Mouse (Mus musculus): ENCODE data around the gene Trhr2. TPM values are rescaled to one million over a fixed set of nuclear protein-coding genes. Genes with fewer than 3 reads are reported as not detected.
A peak's percentile ranks its signal among the peaks of the same experiment; 100 is the strongest.

Trhr2 gene
- polyA plus RNA-seq, 1 experiment from 2014 or later: not detected

DNA sequence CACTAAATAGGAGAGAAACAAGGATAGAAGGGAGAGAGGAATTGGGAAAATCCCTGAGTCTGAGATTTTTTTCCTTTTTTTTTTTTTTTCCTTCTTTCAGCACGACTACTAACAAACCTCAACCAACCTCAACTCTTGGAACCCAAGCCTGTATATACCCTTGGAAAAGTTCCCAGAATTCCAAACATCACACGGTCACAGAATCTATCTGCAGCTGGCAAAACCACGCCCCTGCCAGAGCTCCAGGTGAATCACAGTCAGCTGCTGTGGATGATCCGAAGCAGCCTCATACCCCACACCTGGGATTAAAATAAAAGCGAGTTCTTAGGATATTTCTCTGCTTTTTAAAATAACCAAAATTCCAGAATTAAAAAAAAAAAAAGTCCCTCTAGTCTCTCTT is 18.2 kb downstream of the Trhr2 start:
- Histone ChIP-seq H3K4me2 (peak overlapping the region; percentile 68), H3K4me1 (replicated peaks) (peaks cover 80% of the 10 kb centered on the region), H3K27me3 (peaks cover 21% of the 10 kb centered on the region), H3K27ac (replicated peaks) (0 out of 2 replicates have a peak overlapping the region, but pooled peaks have one; percentile 25), H3K9ac (no peak overlapping the region; the same call in 1 of the 2 replicates), H3K9me3 (replicated peaks) (no peaks in the 10 kb centered on the region), H3K4me3 (replicated peaks) (no peak overlapping the region), H3K36me3 (replicated peaks) (peaks cover 28% of the 10 kb centered on the region)
- ATAC-seq (ENCODE audit: insufficient read depth): no peak
- WGBS (ENCODE audit: insufficient replicate concordance): 45% methylated on average over 5 of the region's 5 CpGs

DNA sequence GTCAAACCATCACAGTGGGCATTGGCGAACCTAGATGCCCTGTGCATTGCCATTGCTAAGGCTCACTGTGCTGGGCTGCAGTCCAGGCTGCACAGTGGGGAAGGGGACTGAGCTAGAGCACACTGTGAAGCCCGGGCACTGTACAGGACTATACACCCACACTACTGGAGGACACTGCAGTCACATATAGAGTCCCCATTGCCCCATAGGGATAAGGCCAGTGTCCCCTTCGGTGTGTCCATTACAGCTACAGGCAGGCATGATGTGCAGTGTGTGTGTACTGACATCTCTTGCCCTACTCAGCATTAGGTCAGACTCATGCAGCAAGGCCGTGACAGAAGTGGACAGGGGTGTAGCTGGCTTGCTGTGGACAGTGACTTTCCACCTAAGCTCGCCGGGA is 18.8 kb downstream of the Trhr2 start:
- H3K4me1 ChIP-seq (replicated peaks): peaks cover 83% of the 10 kb centered on the region
- peak overlapping the region; percentile 19; the same call in 1 of the 2 replicates for H3K27ac ChIP-seq (replicated peaks)
- H3K36me3 ChIP-seq (replicated peaks): peaks cover 33% of the 10 kb centered on the region
- H3K4me2 ChIP-seq: no peak overlapping the region
- ATAC-seq (ENCODE audit: insufficient read depth): 0 out of 2 replicates have a peak, but pooled peaks have one; percentile 3
- peaks cover 21% of the 10 kb centered on the region for H3K27me3 ChIP-seq
- WGBS (ENCODE audit: insufficient replicate concordance): 53% methylated on average over 6 of the region's 6 CpGs
- H3K4me3 ChIP-seq (replicated peaks): no peak overlapping the region
- H3K9ac ChIP-seq: no peak overlapping the region
- H3K9me3 ChIP-seq (replicated peaks): peaks cover 1% of the 10 kb centered on the region; the same call in 1 of the 2 replicates

DNA sequence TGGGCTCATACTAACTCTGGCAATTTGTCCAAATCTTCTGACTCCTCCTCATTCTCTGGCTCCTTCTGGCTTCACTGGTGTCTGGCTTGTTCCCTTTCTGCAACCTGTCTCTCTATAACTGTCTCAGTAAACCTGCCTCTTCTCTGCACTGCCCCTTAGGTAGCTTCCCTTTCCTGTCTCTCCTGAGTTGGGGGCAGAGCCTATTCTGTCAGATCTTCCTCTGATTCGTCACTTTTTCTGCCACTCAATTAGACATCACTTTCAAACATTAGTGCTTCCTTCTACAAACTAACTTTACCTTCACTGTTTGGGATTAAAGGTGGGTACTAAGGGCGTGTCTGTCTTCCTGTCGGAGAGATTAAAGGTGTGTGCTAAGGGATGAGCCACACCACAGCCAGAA is 19.8 kb downstream of the Trhr2 start:
- Histone ChIP-seq H3K27me3 (peaks cover 21% of the 10 kb centered on the region), H3K4me2 (no peak overlapping the region), H3K9me3 (replicated peaks) (peaks cover 12% of the 10 kb centered on the region), H3K4me1 (replicated peaks) (peaks cover 90% of the 10 kb centered on the region), H3K27ac (replicated peaks) (peak overlapping the region; percentile 45; the same call in 1 of the 2 replicates), H3K9ac (no peak overlapping the region), H3K36me3 (replicated peaks) (peaks cover 44% of the 10 kb centered on the region), H3K4me3 (replicated peaks) (no peak overlapping the region)
- ATAC-seq (ENCODE audit: insufficient read depth): no peak
- 77% methylated on average over 3 of the region's 3 CpGs for WGBS (ENCODE audit: insufficient replicate concordance)

DNA sequence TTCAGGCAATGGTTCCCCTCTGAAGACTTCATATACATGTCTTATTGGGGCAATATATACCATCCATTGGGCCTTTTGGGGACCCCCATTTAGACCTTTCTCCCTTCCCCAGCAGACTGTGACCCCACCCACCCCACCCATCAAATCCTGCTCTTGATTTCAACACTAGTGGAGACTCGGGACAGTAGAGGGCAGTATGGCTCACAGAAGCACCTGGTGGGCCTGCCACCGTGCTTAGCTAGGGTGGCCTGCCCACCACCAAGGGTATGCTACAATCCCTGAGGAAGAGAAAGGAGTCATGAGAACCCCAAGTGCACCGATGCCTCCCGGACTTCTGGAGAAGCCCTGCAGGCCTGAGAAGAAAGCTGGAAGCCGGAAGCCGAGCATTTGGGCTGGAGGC is 21.7 kb downstream of the Trhr2 start:
- 76% methylated on average over 6 of the region's 6 CpGs for WGBS (ENCODE audit: insufficient replicate concordance)
- Histone ChIP-seq H3K9me3 (replicated peaks) (peaks cover 18% of the 10 kb centered on the region), H3K4me3 (replicated peaks) (no peak overlapping the region), H3K4me1 (replicated peaks) (peaks cover 72% of the 10 kb centered on the region), H3K9ac (no peak overlapping the region), H3K36me3 (replicated peaks) (peaks cover 63% of the 10 kb centered on the region), H3K27ac (replicated peaks) (no peak overlapping the region), H3K4me2 (no peak overlapping the region), H3K27me3 (peaks cover 21% of the 10 kb centered on the region)
- ATAC-seq (ENCODE audit: insufficient read depth): no peak

DNA sequence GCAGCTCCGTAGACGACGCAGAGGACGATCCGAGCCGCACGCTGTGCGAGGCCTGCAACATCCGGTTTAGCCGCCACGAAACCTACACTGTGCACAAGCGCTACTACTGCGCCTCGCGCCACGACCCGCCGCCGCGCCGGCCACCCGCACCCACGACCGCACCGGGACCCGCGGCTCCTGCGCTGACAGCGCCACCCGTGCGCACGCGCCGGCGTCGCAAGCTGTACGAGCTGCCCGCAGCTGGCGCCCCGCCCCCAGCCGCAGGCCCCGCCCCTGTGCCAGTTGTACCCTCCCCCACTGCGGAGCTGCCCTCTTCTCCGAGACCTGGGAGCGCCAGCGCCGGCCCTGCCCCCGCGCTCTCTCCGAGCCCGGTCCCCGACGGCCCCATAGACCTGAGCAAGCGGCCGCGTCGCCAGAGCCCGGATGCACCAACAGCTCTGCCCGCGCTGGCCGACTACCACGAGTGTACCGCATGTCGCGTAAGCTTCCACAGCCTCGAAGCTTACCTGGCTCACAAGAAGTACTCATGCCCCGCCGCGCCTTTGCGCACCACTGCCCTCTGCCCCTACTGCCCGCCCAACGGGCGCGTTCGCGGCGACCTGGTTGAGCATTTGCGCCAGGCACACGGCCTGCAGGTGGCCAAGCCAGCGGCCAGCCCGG is 24.2 kb downstream of the Trhr2 start:
- Histone ChIP-seq H3K36me3 (replicated peaks) (peaks cover 86% of the 10 kb centered on the region), H3K9me3 (replicated peaks) (peaks cover 18% of the 10 kb centered on the region), H3K4me1 (replicated peaks) (peaks cover 68% of the 10 kb centered on the region), H3K9ac (no peak overlapping the region), H3K4me2 (peak overlapping the region; percentile 33; the same call in 1 of the 2 replicates), H3K4me3 (replicated peaks) (0 out of 2 replicates have a peak overlapping the region, but pooled peaks have one; percentile 7), H3K27me3 (no peaks in the 10 kb centered on the region), H3K27ac (replicated peaks) (no peak overlapping the region)
- no peak for ATAC-seq (ENCODE audit: insufficient read depth)
- WGBS (ENCODE audit: insufficient replicate concordance): 82% methylated on average over 81 of the region's 81 CpGs

DNA sequence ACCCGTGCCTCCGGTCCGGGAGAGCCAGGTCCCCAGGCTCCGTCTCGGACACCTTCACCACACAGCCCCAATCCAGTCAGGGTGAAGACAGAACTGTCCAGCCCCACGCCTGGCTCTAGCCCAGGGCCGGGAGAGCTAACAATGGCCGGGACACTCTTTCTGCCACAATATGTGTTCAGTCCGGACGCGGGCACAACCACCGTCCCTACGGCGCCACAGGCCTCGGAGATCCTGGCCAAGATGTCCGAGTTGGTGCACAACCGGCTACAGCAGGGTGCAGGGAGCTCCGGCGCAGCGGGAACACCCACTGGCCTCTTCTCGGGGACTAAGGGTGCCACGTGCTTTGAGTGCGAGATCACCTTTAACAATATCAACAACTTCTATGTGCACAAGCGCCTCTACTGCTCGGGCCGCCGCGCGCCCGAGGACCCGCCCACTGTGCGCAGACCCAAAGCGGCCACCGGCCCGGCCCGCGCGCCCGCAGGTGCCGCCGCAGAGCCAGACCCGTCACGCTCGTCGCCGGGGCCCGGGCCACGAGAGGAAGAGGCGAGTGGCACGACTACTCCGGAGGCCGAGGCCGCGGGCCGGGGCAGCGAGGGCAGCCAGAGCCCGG is 24.8 kb downstream of the Trhr2 start:
- Histone ChIP-seq H3K4me2 (peak overlapping the region; percentile 33; the same call in 1 of the 2 replicates), H3K4me3 (replicated peaks) (0 out of 2 replicates have a peak overlapping the region, but pooled peaks have one; percentile 7), H3K9me3 (replicated peaks) (peaks cover 18% of the 10 kb centered on the region), H3K9ac (no peak overlapping the region), H3K36me3 (replicated peaks) (peaks cover 93% of the 10 kb centered on the region), H3K27me3 (no peaks in the 10 kb centered on the region), H3K27ac (replicated peaks) (no peak overlapping the region), H3K4me1 (replicated peaks) (peaks cover 68% of the 10 kb centered on the region)
- 86% methylated on average over 57 of the region's 57 CpGs for WGBS (ENCODE audit: insufficient replicate concordance)
- no peak for ATAC-seq (ENCODE audit: insufficient read depth)

DNA sequence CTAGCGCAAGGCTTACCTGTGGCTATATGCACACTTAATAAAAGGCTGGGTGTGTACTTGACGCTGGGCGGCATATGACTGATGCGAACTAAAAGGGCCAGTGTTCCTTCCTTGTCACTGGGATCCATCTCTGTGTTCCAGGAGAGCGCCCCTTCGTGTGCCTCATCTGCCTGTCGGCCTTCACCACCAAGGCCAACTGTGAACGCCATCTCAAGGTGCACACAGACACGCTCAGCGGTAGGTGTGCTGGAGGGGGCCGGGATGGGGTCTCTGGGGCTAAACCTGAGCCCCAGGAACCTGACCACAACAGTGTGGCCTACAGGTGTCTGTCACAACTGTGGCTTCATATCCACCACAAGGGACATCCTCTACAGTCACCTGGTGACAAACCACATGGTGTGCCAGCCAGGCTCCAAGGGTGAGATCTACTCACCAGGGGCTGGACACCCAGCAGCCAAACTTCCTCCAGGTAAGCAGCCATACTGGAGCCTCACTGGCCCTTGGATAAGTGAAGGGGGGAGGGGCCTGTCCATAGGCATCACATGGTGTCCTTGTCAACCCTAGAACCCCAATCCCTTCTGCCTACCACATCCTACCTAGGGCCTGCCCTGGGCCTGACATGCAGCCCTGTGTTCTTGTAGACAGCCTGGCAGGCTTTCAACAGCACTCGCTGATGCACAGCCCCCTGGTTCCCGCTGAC is 25.6 kb downstream of the Trhr2 start:
- Histone ChIP-seq H3K9ac (no peak overlapping the region), H3K27me3 (no peaks in the 10 kb centered on the region), H3K4me1 (replicated peaks) (peaks cover 72% of the 10 kb centered on the region), H3K9me3 (replicated peaks) (peaks cover 18% of the 10 kb centered on the region), H3K36me3 (replicated peaks) (peaks cover 99% of the 10 kb centered on the region), H3K27ac (replicated peaks) (no peak overlapping the region), H3K4me2 (no peak overlapping the region), H3K4me3 (replicated peaks) (no peak overlapping the region)
- 96% methylated on average over 13 of the region's 13 CpGs for WGBS (ENCODE audit: insufficient replicate concordance)
- no peak for ATAC-seq (ENCODE audit: insufficient read depth)

DNA sequence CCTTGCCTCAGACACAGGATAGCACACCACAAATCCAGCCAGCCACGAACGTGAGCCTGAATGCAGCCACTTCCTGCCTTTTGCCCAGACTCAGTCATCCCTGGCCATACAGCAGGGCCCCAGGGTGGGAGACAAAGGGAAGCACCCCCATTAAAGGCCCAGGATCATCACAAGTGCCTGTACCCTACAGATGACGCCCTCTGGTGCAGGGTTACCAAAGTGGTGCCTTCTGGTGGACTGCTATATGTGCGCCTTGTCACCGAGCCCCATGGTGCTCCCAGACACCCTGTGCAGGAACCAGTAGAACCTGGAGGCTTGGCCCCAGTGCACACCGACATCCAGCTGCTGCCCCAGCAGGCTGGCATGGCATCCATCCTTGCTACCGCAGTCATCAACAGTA is 27.0 kb downstream of the Trhr2 start:
- WGBS (ENCODE audit: insufficient replicate concordance): 90% methylated on average over 7 of the region's 7 CpGs
- H3K4me3 ChIP-seq (replicated peaks): no peak overlapping the region

DNA sequence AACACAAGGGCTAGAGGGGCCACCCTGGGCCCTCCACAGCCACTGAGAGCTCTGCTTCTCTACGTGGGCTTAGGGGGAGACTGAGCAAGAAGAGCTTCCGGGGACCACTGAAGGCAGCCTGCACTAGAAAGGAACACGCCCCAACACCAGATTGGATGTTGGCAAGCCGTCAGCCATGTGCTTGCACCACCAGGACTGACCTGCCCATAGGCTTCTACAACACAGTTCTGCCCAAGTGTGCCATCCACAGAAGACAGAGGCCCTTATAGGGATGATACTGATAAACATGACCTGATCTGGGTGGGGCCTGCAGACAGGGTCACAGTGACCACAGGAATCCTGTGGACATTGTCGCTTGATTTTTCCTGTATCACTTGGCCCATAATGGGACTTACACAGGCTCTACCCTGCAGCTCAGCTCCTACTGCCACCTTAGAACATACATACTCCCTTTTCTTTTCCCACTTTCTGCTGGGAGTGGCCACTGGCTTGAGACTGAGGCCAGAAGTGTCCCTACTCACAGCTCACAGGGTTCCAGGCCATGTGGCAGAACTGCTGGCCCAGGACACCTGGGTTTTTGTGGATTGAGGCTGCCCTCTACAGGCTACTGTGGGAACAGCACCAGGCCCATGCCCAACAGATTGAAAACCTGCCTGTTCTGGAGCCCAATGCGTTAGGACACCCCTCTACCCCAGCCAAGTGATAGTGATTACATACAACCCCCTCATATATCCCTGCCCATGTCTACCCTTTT is 27.6 kb downstream of the Trhr2 start:
- no peak overlapping the region for H3K4me3 ChIP-seq (replicated peaks)
- H3K4me1 ChIP-seq (replicated peaks): peaks cover 73% of the 10 kb centered on the region
- 72% methylated on average over 6 of the region's 6 CpGs for WGBS (ENCODE audit: insufficient replicate concordance)
- H3K36me3 ChIP-seq (replicated peaks): peaks cover 97% of the 10 kb centered on the region
- H3K4me2 ChIP-seq: no peak overlapping the region
- H3K27ac ChIP-seq (replicated peaks): peak overlapping the region; percentile 38
- no peak overlapping the region for H3K9ac ChIP-seq
- peaks cover 18% of the 10 kb centered on the region for H3K9me3 ChIP-seq (replicated peaks)
- no peaks in the 10 kb centered on the region for H3K27me3 ChIP-seq
- no peak for ATAC-seq (ENCODE audit: insufficient read depth)

More for the DNA sequence above, 27.0 kb downstream of the Trhr2 start:
- Histone ChIP-seq H3K27ac (replicated peaks) (no peak overlapping the region), H3K4me1 (replicated peaks) (peaks cover 73% of the 10 kb centered on the region), H3K27me3 (no peaks in the 10 kb centered on the region), H3K9ac (no peak overlapping the region), H3K36me3 (replicated peaks) (peaks cover 97% of the 10 kb centered on the region), H3K9me3 (replicated peaks) (peaks cover 18% of the 10 kb centered on the region), H3K4me2 (no peak overlapping the region)
- no peak for ATAC-seq (ENCODE audit: insufficient read depth)

DNA sequence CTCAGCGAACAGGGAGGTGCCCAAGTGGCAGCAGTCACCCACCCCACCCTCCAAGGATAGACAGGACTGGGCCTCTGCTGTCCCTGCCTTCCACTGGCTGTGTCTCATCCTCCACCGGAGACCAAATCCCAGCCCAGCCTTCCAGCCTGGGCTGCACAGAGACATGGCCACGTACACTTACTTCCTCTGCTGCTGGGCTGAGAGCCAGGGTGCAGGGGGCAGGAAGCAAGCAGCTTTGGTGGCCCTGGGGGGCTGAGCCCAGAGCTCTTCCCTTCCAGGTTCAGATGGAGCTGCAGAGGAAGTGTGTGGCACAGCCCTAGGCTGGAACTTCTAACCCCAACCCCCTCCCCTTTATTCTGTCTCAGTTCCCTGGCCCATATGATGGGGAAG is 29.4 kb downstream of the Trhr2 start:
- peak overlapping the region; percentile 95 for H3K27ac ChIP-seq (replicated peaks)
- ATAC-seq (ENCODE audit: insufficient read depth): no peak
- no peaks in the 10 kb centered on the region for H3K27me3 ChIP-seq
- H3K4me3 ChIP-seq (replicated peaks): no peak overlapping the region
- 64% methylated on average over 3 of the region's 3 CpGs for WGBS (ENCODE audit: insufficient replicate concordance)
- peak overlapping the region; percentile 57 for H3K4me2 ChIP-seq
- peaks cover 10% of the 10 kb centered on the region for H3K9me3 ChIP-seq (replicated peaks)
- peak overlapping the region; percentile 56; the same call in 1 of the 2 replicates for H3K9ac ChIP-seq
- H3K4me1 ChIP-seq (replicated peaks): peaks cover 78% of the 10 kb centered on the region
- H3K36me3 ChIP-seq (replicated peaks): peaks cover 97% of the 10 kb centered on the region

All from liver, embryonic 15.5 days (tissue).